In genomic region chr10:113759099-113759498, GRCm38 (mm10) we compare ENCODE assay signal across 17 mouse cellular contexts.
"Had no signal": no experiment of that assay in that cellular context is flagged by ENCODE, and none has a peak within 500 bp of the region (broad histone marks: within the 10 kb centered on the region; RNA-seq: fewer than 3 reads in every experiment).

No protein-coding gene starts in this region.

- DNase-seq: liver, postnatal 0 days; lung, adult 2 months; lung, postnatal 14 days; lung, postnatal 36 days; right cerebral cortex, postnatal 14 days; spleen, adult 18-20 months; thymus, adult 18-20 months; thymus, postnatal 14 days; thymus, postnatal 36 days had no signal

- H3K27ac ChIP-seq: lung, embryonic 15.5 days; macrophage; midbrain, embryonic 13.5 days; midbrain, embryonic 15.5 days; neural tube, embryonic 12.5 days had no signal

- ATAC-seq: liver, postnatal 0 days; lung, postnatal 0 days; midbrain, embryonic 13.5 days; midbrain, embryonic 15.5 days had no signal

- H3K9ac ChIP-seq: liver, postnatal 0 days; lung, embryonic 15.5 days; midbrain, embryonic 13.5 days; midbrain, embryonic 15.5 days; neural tube, embryonic 12.5 days had no signal

- H3K27me3 ChIP-seq: lung, embryonic 15.5 days; megakaryocyte, embryonic 14.5 days; midbrain, embryonic 13.5 days; midbrain, embryonic 15.5 days; neural tube, embryonic 12.5 days had no signal

- H3K9me3 ChIP-seq: lung, embryonic 15.5 days; midbrain, embryonic 13.5 days; midbrain, embryonic 15.5 days; neural tube, embryonic 12.5 days had no signal

- H3K36me3 ChIP-seq: lung, embryonic 15.5 days; midbrain, embryonic 13.5 days; midbrain, embryonic 15.5 days; neural tube, embryonic 12.5 days had no signal

- H3K4me1 ChIP-seq: lung, embryonic 15.5 days; megakaryocyte, embryonic 14.5 days; midbrain, embryonic 13.5 days; midbrain, embryonic 15.5 days; neural tube, embryonic 12.5 days had no signal

- H3K4me3 ChIP-seq: lung, embryonic 15.5 days; megakaryocyte, embryonic 14.5 days; midbrain, embryonic 13.5 days; midbrain, embryonic 15.5 days; neural tube, embryonic 12.5 days had no signal

- H3K4me2 ChIP-seq: lung, embryonic 15.5 days; midbrain, embryonic 11.5 days; midbrain, embryonic 13.5 days; midbrain, embryonic 15.5 days; neural tube, embryonic 12.5 days had no signal
